Mouse (Mus musculus) activated CD4-positive, CD25-positive, alpha-beta regulatory T cell, adult 4 months (primary cell): ENCODE data around the gene Atp10a. TPM values are rescaled to one million over a fixed set of nuclear protein-coding genes. Genes with fewer than 3 reads are reported as not detected.

ENCODE experiments used
- ATAC-seq: one replicate; pipeline ENCODE4 v1.8.0; 2017
- polyA plus RNA-seq, 2 experiments: library from polyadenylated mRNA; unstranded; fragments of 100-300 nt; shearing (Covaris generic); gene quantifications; one replicate each; pipeline ENCODE4 v1.2.1; 2017

Gene Atp10a
- polyA plus RNA-seq, 2 experiments from 2014 or later, result 5.4 to 5.6 TPM

- ATAC-seq, result no peak
These were observed 84.2 kb downstream of the Atp10a start for GRCm38 (mm10) chr7:58740196-58740595.

GRCm38 (mm10) chr7:58740842-58741241 is 84.9 kb downstream of the Atp10a start:
- ATAC-seq, result no peak

GRCm38 (mm10) chr7:58742009-58742408 is 86.0 kb downstream of the Atp10a start:
- ATAC-seq, result peak; percentile 37

- peak; percentile 24 for ATAC-seq
These were observed 86.7 kb downstream of the Atp10a start for GRCm38 (mm10) chr7:58742648-58743047.

- no peak for ATAC-seq
These were observed 87.7 kb downstream of the Atp10a start for GRCm38 (mm10) chr7:58743362-58744320.

GRCm38 (mm10) chr7:58746817-58747216 is 90.9 kb downstream of the Atp10a start:
- no peak for ATAC-seq

- peak; percentile 99 for ATAC-seq
These were observed 94.1 kb downstream of the Atp10a start for GRCm38 (mm10) chr7:58749904-58750612.

- no peak for ATAC-seq
These were observed 96.1 kb downstream of the Atp10a start for GRCm38 (mm10) chr7:58752041-58752440.

GRCm38 (mm10) chr7:58754076-58754475 is 98.1 kb downstream of the Atp10a start:
- ATAC-seq, result no peak

- no peak for ATAC-seq
These were observed 98.6 kb downstream of the Atp10a start for GRCm38 (mm10) chr7:58754536-58754935.

- no peak for ATAC-seq
These were observed 99.1 kb downstream of the Atp10a start for GRCm38 (mm10) chr7:58755083-58755482.

- no peak for ATAC-seq
These were observed 99.9 kb downstream of the Atp10a start for GRCm38 (mm10) chr7:58755846-58756245.

- no peak for ATAC-seq
These were observed 101.4 kb downstream of the Atp10a start for GRCm38 (mm10) chr7:58757331-58757730.

- ATAC-seq, result no peak
These were observed 102.4 kb downstream of the Atp10a start for GRCm38 (mm10) chr7:58758396-58758795.

GRCm38 (mm10) chr7:58759265-58759664 is 103.3 kb downstream of the Atp10a start:
- ATAC-seq, result no peak

- ATAC-seq, result no peak
These were observed 111.3 kb downstream of the Atp10a start for GRCm38 (mm10) chr7:58767257-58767656.

- no peak for ATAC-seq
These were observed 112.3 kb downstream of the Atp10a start for GRCm38 (mm10) chr7:58768253-58768652.

GRCm38 (mm10) chr7:58770254-58770653 is 114.3 kb downstream of the Atp10a start:
- peak; percentile 59 for ATAC-seq

GRCm38 (mm10) chr7:58772048-58772690 is 116.2 kb downstream of the Atp10a start:
- no peak for ATAC-seq

GRCm38 (mm10) chr7:58779146-58779545 is 123.2 kb downstream of the Atp10a start:
- ATAC-seq, result no peak

- ATAC-seq, result no peak
These were observed 131.0 kb downstream of the Atp10a start for GRCm38 (mm10) chr7:58786986-58787385.

GRCm38 (mm10) chr7:58787585-58787984 is 131.6 kb downstream of the Atp10a start:
- no peak for ATAC-seq
